Mouse (Mus musculus): Measurements from ENCODE around the gene Ubash3a. TPM values are rescaled to one million over a fixed set of nuclear protein-coding genes. Genes with fewer than 3 reads are reported as not detected.

Gene Ubash3a
- polyA plus RNA-seq, 1 experiment from 2014 or later = not detected

DNA sequence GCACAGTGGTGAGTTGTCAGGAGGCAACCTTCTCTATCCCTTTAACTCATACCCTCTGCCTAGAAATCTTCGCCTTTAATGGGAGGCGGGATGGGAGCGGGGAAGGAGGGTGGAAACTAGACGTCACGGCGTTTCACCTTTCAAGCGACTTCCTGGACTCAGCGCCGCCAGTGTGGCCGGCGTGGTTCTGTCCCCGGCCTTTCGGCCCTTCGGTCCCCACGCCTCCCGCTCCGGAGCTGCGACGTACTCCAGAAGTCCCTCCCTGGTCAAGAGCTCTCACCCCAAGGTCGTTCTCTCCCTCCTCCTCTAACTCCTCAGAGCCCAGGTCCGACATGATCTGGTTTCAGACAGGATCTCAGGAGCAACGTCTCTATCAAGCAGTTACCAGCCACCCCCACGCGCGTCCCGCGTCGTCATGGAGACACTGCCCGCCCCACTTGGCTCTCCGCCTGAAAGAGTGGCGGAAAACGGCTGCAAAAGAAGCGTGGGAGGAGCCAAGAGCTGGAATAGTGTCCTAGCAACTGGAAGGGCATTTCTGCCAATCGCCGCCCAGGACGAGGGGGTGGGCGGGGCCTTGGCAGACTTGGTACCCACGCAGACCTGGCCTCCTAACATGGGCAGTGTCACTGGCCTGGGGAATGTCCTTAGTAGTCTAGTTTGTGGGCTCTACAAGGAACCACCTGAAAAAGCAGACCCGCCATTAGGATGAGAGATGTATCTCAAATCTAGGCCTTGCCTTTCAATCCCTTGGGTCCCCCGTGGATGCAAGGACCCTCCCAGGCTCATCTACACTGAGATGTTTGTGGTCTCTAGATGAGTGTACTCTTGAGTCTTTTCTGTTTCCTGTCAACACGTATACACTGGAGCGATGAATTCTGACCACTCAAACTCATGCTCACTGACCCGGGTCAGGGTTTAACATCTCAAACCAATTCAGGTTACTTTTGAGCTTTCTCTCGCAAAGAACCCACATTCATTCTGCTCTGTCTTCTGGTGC lies 69.5 kb downstream of the Ubash3a start, which contains the start of gene Rsph1:
TSS of gene Rsph1 (minus strand) at position 462 of the 997 bp plus-strand sequence.
- H3K4me3 ChIP-seq (ENCODE audit: low read depth, low read length) = peak within 1 kb of the TSS; percentile 32
- WGBS = 10% methylated on average over 44 of the region's 44 CpGs
- ATAC-seq = peak; percentile 96

DNA sequence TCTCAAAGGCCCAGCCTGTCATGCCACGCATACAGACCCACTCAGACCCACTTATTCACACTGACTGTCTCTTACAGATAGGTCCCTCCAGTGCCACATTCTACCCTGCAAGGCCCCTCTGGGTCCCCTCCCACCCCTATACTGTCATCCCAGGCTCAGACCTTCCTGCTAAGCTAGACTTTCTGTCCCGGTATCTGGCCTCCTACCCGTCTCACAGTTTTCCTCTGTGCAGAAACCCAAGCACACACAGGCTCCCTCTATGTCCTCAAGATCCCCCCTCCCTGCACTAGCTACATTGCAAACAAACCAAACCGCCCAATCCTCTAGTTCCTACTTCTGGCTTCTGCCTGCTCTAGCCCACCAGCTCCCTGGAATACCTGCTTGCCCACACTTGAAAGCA lies 70.3 kb downstream of the Ubash3a start:
- Histone ChIP-seq H3K4me3 (ENCODE audit: low read depth, low read length) (no peak overlapping the region), H3K27me3 (replicated peaks; ENCODE audit: control insufficient read depth, insufficient read depth, low read length) (no peaks in the 10 kb centered on the region), H3K9ac (ENCODE audit: low read length) (no peak overlapping the region), H3K27ac (ENCODE audit: low read depth, low read length) (no peak overlapping the region), H3K9me3 (replicated peaks; ENCODE audit: control insufficient read depth, low read length) (no peaks in the 10 kb centered on the region), H3K36me3 (ENCODE audit: control insufficient read depth, insufficient read depth, low read length) (no peaks in the 10 kb centered on the region), H3K4me2 (ENCODE audit: low read length) (no peak overlapping the region), H3K4me1 (ENCODE audit: control insufficient read depth, insufficient read depth, low read length) (peaks cover 4% of the 10 kb centered on the region; the same call in 1 of the 2 replicates)
- 81% methylated on average over 4 of the region's 4 CpGs for WGBS
- ATAC-seq (no peak), DNase-seq (ENCODE audit: low spot score) (no peak)

More for the DNA sequence above, 69.5 kb downstream of the Ubash3a start, which contains the start of gene Rsph1:
- no peaks in the 10 kb centered on the region for H3K27me3 ChIP-seq (replicated peaks; ENCODE audit: control insufficient read depth, insufficient read depth, low read length)
- DNase-seq (ENCODE audit: low spot score) = peak; percentile 95
- H3K9ac ChIP-seq (ENCODE audit: low read length) = peak within 1 kb of the TSS; percentile 45; the same call in 1 of the 2 replicates
- peak within 1 kb of the TSS; percentile 63 for H3K4me2 ChIP-seq (ENCODE audit: low read length)
- no peaks in the 10 kb centered on the region for H3K9me3 ChIP-seq (replicated peaks; ENCODE audit: control insufficient read depth, low read length)
- peaks cover 4% of the 10 kb centered on the region; the same call in 1 of the 2 replicates for H3K4me1 ChIP-seq (ENCODE audit: control insufficient read depth, insufficient read depth, low read length)
- no peak within 1 kb of the TSS for H3K27ac ChIP-seq (ENCODE audit: low read depth, low read length)
- H3K36me3 ChIP-seq (ENCODE audit: control insufficient read depth, insufficient read depth, low read length) = no peaks in the 10 kb centered on the region

DNA sequence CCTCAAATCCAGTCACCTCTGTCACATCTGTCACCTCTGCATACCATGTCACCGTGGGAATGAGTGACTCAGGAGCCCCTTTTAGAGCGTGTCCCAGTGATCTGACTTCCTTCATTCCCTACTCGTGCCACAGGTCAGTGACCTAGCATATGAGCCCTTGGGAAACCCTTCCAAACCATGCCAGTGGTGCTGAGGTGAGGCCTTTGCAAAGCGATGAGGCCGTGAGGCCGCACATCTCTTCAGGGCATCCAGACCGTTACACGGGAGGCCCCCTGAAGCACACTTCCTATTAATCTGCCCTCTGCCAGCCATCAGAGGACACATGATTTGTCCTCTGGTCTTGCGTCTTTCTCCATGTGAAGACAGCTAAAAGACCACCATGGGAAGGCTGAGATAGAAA lies 71.9 kb downstream of the Ubash3a start:
- H3K4me3 ChIP-seq (ENCODE audit: low read depth, low read length) = no peak overlapping the region
- ATAC-seq = no peak
- no peak for DNase-seq (ENCODE audit: low spot score)
- no peaks in the 10 kb centered on the region for H3K27me3 ChIP-seq (replicated peaks; ENCODE audit: control insufficient read depth, insufficient read depth, low read length)
- H3K36me3 ChIP-seq (ENCODE audit: control insufficient read depth, insufficient read depth, low read length) = no peaks in the 10 kb centered on the region
- H3K4me1 ChIP-seq (ENCODE audit: control insufficient read depth, insufficient read depth, low read length) = peaks cover 4% of the 10 kb centered on the region; the same call in 1 of the 2 replicates
- H3K9me3 ChIP-seq (replicated peaks; ENCODE audit: control insufficient read depth, low read length) = no peaks in the 10 kb centered on the region
- H3K27ac ChIP-seq (ENCODE audit: low read depth, low read length) = no peak overlapping the region
- no peak overlapping the region for H3K9ac ChIP-seq (ENCODE audit: low read length)
- WGBS = 91% methylated on average over 9 of the region's 9 CpGs
- no peak overlapping the region for H3K4me2 ChIP-seq (ENCODE audit: low read length)

DNA sequence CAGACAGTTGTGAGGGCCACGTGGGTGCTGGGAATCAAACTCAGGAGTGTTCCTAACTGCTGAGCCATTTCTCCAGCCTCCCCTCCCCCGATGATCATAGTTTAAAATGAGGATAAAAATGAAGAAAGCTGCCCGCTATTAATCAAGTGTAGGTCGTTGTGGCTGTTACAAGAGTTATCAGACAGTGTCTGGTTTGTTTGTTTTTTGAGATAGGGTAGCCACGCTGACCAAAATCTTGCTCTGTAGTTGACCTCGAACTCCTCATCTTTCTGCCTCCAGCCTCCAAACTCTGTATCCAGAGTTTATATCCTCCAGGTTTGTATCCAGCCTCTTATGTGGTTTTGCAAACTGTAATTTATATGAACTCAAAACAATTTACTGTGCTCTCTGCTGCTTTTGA lies 72.6 kb downstream of the Ubash3a start:
- Histone ChIP-seq H3K9me3 (replicated peaks; ENCODE audit: control insufficient read depth, low read length) (no peaks in the 10 kb centered on the region), H3K36me3 (ENCODE audit: control insufficient read depth, insufficient read depth, low read length) (no peaks in the 10 kb centered on the region), H3K4me1 (ENCODE audit: control insufficient read depth, insufficient read depth, low read length) (peaks cover 4% of the 10 kb centered on the region; the same call in 1 of the 2 replicates), H3K27ac (ENCODE audit: low read depth, low read length) (no peak overlapping the region), H3K4me3 (ENCODE audit: low read depth, low read length) (no peak overlapping the region), H3K9ac (ENCODE audit: low read length) (no peak overlapping the region), H3K27me3 (replicated peaks; ENCODE audit: control insufficient read depth, insufficient read depth, low read length) (no peaks in the 10 kb centered on the region), H3K4me2 (ENCODE audit: low read length) (no peak overlapping the region)
- DNase-seq (ENCODE audit: low spot score) (no peak), ATAC-seq (no peak)
- 84% methylated on average over 6 of the region's 6 CpGs for WGBS

DNA sequence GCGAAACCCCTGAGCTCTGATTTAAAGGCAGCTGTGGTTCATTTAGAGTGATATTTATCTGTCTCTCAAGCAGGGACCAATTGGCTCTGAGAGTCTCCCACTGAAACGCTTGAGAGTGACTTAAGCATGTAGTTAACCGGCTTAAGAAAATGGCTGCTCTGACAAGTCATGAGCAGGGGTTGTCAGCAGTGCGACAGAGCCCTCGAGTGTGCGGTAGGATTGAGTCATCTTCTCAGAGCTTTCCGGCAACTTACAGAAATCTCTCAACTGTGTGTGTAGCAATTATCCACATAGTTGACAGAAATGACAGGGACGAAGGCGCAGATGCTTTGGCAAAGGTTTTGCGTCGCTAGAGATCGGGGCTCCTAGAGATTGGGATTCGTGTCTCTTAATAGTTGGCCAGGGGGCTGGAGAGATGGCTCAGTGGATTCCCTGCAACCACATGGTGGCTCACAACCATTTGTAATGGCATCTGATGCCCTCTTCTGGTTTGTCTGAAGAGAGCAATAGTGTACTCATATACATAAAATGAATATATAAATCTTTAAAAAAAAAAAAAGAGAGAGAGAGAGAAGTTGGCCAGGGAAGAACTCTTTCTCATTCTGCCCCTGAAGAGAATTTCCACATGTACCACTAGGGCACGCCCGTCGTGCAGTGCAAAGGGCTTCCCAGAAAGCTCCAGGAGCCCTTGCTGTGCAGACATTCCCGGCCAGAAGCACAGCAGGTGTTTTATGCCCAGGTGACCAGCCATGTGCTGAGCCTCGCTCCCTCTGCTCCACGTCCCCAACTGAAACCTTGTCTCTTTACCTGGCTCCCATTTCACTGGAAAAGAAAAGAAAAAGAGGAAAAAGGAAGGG lies 74.4 kb downstream of the Ubash3a start:
- 38% methylated on average over 19 of the region's 19 CpGs for WGBS
- Histone ChIP-seq H3K4me3 (ENCODE audit: low read depth, low read length) (no peak overlapping the region), H3K27ac (ENCODE audit: low read depth, low read length) (no peak overlapping the region), H3K27me3 (replicated peaks; ENCODE audit: control insufficient read depth, insufficient read depth, low read length) (no peaks in the 10 kb centered on the region), H3K4me2 (ENCODE audit: low read length) (no peak overlapping the region), H3K9me3 (replicated peaks; ENCODE audit: control insufficient read depth, low read length) (no peaks in the 10 kb centered on the region), H3K36me3 (ENCODE audit: control insufficient read depth, insufficient read depth, low read length) (no peaks in the 10 kb centered on the region), H3K9ac (ENCODE audit: low read length) (no peak overlapping the region), H3K4me1 (ENCODE audit: control insufficient read depth, insufficient read depth, low read length) (peaks cover 4% of the 10 kb centered on the region; the same call in 1 of the 2 replicates)
- peak; percentile 46 for DNase-seq (ENCODE audit: low spot score)
- ATAC-seq = no peak

DNA sequence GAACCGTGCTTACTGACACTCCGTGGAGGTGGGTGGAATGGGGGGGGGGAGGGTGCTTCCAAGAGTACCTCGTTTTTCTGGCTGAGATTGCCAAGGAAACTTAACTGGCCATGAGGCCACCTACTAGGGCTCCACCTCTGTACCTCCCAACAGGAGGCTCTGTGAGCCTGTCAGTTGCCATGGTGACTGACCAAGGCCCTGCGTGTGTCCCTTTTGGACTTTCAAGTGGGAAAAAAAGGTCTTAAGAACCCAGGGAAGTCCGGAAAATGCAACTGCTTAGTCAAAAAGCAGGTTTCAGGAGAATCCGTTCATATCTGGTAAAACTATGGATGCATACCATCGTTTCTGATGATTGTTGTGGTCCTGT lies 75.0 kb downstream of the Ubash3a start:
- no peaks in the 10 kb centered on the region for H3K27me3 ChIP-seq (replicated peaks; ENCODE audit: control insufficient read depth, insufficient read depth, low read length)
- DNase-seq (ENCODE audit: low spot score) = peak; percentile 35
- no peak overlapping the region for H3K9ac ChIP-seq (ENCODE audit: low read length)
- no peak overlapping the region for H3K4me3 ChIP-seq (ENCODE audit: low read depth, low read length)
- H3K27ac ChIP-seq (ENCODE audit: low read depth, low read length) = no peak overlapping the region
- ATAC-seq = no peak
- no peaks in the 10 kb centered on the region for H3K36me3 ChIP-seq (ENCODE audit: control insufficient read depth, insufficient read depth, low read length)
- H3K4me2 ChIP-seq (ENCODE audit: low read length) = no peak overlapping the region
- H3K9me3 ChIP-seq (replicated peaks; ENCODE audit: control insufficient read depth, low read length) = no peaks in the 10 kb centered on the region
- peaks cover 2% of the 10 kb centered on the region; the same call in 1 of the 2 replicates for H3K4me1 ChIP-seq (ENCODE audit: control insufficient read depth, insufficient read depth, low read length)
- WGBS = 8% methylated on average over 7 of the region's 7 CpGs

DNA sequence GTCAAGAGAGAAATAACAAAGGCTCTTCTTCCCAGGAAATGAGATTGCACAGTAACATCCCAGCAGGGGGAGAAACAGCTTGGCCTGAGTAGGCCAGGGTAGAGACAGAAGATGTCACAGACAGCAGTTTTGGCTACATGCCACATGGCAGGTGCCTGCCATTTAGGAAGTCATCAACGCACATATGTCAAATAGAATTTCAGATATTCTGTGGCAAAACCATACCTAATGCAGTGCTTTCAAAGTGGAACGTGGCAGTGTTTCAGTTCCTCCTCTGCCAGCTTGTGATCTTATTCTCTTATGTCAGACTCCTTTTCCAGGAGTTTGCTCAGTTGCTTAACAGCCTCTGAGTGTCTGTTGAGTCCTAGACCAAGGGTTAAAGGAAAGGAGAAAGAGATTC lies 78.2 kb downstream of the Ubash3a start:
- 63% methylated on average over 2 of the region's 2 CpGs for WGBS
- no peak overlapping the region for H3K4me3 ChIP-seq (ENCODE audit: low read depth, low read length)
- H3K27me3 ChIP-seq (replicated peaks; ENCODE audit: control insufficient read depth, insufficient read depth, low read length) = no peaks in the 10 kb centered on the region
- no peak for DNase-seq (ENCODE audit: low spot score)
- no peak overlapping the region for H3K27ac ChIP-seq (ENCODE audit: low read depth, low read length)
- no peak for ATAC-seq
- H3K4me2 ChIP-seq (ENCODE audit: low read length) = no peak overlapping the region
- H3K36me3 ChIP-seq (ENCODE audit: control insufficient read depth, insufficient read depth, low read length) = no peaks in the 10 kb centered on the region
- H3K4me1 ChIP-seq (ENCODE audit: control insufficient read depth, insufficient read depth, low read length) = no peaks in the 10 kb centered on the region; the same call in 1 of the 2 replicates
- H3K9ac ChIP-seq (ENCODE audit: low read length) = no peak overlapping the region
- no peaks in the 10 kb centered on the region for H3K9me3 ChIP-seq (replicated peaks; ENCODE audit: control insufficient read depth, low read length)

DNA sequence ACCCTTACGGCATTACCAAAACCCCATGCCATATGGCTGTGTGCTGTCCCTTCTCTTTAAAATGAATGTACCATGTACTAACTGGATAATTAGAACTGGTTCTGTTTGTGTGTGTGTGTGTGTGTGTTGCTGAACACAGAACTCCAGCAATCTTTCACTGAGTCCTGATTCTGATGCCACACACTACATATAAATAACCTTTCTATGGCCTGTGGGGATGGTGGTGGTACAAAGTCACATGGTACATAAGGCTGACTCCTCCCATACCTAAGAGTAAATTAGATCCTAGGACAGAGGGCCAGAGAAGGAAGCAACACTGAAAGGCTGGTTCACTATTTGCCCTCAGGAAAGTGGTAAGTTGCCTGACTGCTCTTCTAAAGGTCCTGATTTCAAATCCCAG lies 78.8 kb downstream of the Ubash3a start, which contains the start of gene Slc37a1:
TSS of gene Slc37a1 (plus strand) at position 301 of the 400 bp plus-strand sequence.
- Histone ChIP-seq H3K36me3 (ENCODE audit: control insufficient read depth, insufficient read depth, low read length) (no peaks in the 10 kb centered on the region), H3K4me3 (ENCODE audit: low read depth, low read length) (no peak within 1 kb of the TSS), H3K4me2 (ENCODE audit: low read length) (no peak within 1 kb of the TSS), H3K4me1 (ENCODE audit: control insufficient read depth, insufficient read depth, low read length) (no peaks in the 10 kb centered on the region; the same call in 1 of the 2 replicates), H3K27me3 (replicated peaks; ENCODE audit: control insufficient read depth, insufficient read depth, low read length) (no peaks in the 10 kb centered on the region), H3K9ac (ENCODE audit: low read length) (no peak within 1 kb of the TSS), H3K9me3 (replicated peaks; ENCODE audit: control insufficient read depth, low read length) (no peaks in the 10 kb centered on the region), H3K27ac (ENCODE audit: low read depth, low read length) (no peak within 1 kb of the TSS)
- WGBS = 89% methylated on average over 1 of the region's 1 CpGs
- no peak for ATAC-seq
- no peak for DNase-seq (ENCODE audit: low spot score)

Data from forebrain, embryonic 14.5 days (tissue).